Mouse (Mus musculus) lung, postnatal 14 days (tissue): ENCODE data around the gene Cda.

Experiments
- DNase-seq: peaks from one replicate; pipeline ENCODE4 v3.0.0; 2021

Cda gene

GRCm38 (mm10) chr4:138367641-138368497 is at the start of gene Cda:
TSS of gene Cda (minus strand) at chr4:138367992.
- DNase-seq: peak; percentile 88

DNA sequence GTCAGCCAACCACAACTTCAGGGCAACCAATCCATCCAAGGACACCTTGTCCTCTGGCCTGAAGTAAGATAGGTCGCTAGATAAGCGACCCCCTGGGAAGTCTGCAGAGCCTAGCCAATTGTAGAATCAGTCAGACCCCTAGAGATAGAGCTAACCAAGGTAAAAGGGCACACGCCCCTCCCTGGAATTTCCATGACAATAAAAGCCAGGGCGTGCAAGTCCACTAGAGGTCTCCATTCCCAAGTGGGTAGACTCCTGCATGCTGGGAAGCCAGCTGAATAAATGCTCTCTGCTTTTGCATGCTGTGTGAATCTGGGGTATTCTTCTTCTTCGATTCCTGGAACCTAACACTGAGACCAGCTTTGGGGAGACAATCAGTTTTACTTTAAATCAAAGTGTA is 48.6 kb upstream of the Cda start:
- DNase-seq: no peak

DNA sequence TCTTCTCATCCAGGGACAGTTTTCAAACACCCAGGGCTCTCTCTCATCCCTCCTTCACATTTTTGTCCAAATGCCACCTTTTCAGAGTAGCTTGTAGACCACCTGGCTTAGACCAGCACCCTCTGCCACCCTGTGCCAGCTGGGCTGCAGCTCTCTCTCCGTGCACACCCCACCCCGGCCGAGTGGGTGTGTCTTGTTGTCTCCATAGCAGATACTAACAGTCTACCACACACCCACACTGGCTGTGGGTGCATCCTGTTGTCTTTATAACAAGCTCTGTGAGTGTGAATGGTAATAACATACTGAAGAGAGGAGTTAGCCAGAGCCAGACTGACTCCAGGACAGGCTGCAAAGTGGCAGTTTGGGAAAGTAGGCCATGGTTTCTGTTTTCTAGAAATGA is 48.2 kb upstream of the Cda start:
- no peak for DNase-seq

DNA sequence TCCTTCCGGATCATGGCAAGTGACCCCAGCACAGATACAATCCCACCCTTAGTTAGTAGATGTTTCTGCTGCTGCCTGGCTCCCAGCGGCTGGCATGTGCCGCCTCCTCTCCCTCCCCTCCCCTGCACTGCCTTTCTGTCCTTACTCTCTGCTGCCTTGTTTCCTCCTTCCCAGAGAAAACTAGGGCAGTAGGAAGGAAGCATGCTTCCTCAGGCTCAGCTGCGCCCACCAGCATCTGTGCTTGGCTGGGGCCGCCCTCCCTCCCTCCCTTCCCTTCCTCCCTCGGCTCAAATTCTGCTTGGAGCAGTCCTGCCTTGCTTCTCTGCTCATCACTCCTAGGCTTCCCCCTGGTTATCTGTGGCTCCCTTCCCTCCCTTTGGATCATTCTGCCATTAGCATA is 46.9 kb upstream of the Cda start:
- no peak for DNase-seq

- no peak for DNase-seq
These were observed 43.8 kb upstream of the Cda start for GRCm38 (mm10) chr4:138411504-138412121.

- no peak for DNase-seq
These were observed 43.2 kb upstream of the Cda start for GRCm38 (mm10) chr4:138411011-138411410.

DNA sequence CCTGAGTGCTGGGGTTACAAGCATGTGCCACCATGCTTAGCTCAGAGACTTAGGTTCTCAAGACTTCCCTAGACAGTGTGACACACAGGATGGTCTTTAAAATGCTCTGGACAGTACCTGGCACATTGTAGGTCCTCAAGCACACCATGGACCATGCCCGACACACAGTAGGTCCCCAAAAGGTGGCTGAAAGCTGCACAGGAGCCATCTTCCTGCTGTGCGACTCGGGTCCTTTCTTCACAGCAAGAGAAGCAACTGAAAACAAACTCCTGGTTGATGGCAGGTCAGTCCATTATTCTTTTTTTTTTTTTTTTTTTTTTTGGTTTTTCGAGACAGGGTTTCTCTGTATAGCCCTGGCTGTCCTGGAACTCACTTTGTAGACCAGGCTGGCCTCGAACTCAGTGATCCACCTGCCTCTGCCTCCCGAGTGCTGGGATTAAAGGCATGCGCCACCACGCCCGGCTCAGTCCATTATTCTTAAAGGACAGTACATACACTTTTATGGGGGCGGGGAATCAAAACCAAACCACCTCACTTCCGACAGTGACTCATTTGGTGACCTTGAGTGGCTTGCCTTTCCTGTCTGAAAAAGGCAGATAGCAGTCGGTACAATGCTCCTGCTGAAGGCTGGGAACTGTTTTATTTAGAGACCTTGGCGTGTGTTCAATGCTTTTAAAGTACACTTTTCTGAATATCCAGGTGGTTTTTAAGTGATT is 39.8 kb upstream of the Cda start:
- no peak for DNase-seq

GRCm38 (mm10) chr4:138404806-138405205 is 37.0 kb upstream of the Cda start:
- DNase-seq: peak; percentile 59

- DNase-seq: no peak
These were observed 28.9 kb upstream of the Cda start for GRCm38 (mm10) chr4:138396711-138397110.

DNA sequence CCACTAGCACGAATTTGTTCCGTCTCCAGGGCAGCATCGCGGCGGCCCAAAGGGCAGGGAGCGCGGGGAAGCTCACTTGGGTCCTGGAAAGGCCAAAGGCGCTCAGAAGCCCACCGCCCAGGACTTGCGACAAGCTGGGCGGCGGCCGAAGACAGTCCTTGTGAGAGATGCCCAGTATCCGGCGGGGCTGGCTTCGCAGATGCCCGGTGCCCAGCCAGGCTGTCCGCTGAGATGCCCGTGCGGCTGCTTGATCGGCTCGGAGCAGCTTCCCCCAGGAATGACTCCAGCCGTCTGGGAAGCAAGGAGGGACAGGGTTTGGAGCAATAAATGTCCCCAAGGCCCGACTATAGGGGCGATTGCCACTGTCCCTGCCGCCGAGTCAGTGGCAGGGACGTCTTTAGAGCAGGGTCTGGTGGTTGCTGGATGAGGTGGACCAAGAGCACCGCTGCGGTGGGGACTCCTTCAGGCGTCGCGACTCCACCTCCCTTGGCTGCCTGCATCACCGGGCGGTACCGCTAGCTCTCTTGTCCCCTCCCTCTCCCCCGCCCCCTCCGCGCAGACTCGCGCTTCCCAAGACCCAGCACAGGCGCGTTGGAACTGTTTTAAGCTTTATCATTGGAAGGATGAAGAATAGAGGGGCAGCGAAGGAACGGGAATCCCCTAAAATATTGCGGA is 28.3 kb upstream of the Cda start, which contains the start of gene Fam43b:
Gene Fam43b (minus strand): TSS at position 558 of the 675 bp plus-strand sequence.
- DNase-seq: peak; percentile 14

- DNase-seq: no peak
These were observed 27.5 kb upstream of the Cda start for GRCm38 (mm10) chr4:138395087-138395970.

GRCm38 (mm10) chr4:138393703-138394102 is 25.9 kb upstream of the Cda start:
- no peak for DNase-seq

DNA sequence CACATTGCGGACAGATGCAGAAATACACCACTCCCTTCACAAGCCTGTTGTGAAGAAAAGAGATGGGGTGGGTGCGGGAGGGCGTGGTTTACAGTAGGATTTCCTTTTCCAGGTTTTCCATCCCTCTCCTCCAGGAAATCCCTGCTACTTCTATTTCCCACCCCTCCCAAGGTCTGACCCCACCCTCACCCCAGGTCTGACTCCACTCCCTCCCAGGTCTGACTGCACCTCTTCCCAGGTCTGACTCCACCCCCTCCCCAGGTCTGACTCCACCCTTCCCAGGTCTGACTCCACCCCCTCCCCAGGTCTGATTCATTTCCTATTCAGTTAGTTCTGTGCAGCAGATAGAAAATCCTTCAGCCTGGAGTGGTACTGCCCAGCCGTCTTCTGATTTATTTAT is 16.0 kb upstream of the Cda start:
- DNase-seq: no peak

DNA sequence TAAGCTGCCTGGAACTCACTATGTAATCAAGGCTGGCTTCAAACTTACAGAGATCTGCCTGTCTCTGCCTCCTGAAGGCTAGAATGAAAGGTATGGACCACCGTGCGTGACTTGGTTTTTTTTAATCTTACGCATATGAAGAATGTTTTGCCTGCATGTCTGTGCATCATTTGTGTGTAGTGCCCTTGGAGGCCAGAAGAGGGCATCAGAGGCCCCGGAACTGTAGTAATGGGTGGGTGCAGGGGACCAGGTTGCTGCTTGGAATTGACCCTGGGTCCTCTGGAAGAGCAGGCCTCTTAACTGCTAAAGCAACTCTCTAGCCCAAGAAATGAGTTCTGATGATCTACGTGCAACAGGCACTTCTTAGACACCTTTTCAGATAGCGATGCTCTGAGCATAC is 14.7 kb upstream of the Cda start:
- DNase-seq: no peak

DNA sequence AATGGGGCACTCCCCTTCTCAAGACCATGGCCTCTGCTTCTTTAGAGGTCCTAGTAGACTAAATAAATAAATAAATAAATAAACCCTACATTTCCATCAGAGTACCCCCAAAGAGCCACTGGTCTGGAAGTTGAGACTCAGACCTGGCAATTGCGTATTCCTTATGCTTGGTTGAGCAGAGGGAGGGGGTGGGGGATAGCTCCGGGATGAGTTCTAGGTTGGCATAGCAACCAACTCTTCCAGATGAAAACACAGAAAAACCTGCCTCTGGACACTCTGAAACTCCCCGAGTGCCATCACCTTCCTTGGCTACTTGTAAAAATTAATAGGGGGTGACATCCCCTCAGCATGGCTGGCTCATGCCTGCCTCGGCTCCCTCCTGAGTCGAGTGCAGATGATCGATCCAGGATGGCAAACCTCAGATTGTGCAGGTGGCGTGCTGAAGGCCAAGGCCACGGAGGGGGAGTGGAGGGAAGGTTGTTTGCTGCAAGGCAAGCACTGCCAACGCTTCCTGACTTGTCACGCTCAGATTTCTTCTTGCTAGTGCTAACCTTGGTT is 12.4 kb upstream of the Cda start:
- no peak for DNase-seq

- DNase-seq: peak; percentile 75
These were observed 11.5 kb upstream of the Cda start for GRCm38 (mm10) chr4:138379091-138379840.

DNA sequence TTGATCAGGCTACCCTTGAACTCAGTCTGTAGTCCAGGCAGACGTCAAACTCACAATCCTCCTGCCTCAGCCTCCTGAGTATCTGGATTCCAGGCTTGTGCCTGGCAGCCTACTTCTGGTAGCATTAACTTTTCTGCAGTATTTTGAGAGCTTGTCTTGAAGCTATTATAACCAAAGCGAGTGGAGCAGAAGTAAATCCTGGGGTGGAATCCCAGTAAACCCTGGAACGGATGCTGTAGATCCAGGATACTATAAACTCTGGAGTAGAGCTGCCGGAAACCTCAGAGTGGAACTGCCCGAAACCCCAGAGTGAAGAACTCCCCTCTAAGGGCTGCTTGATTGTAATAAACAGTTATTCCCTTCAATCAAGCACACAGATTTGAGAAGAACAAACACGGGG is 9.7 kb upstream of the Cda start:
- DNase-seq: peak; percentile 45

DNA sequence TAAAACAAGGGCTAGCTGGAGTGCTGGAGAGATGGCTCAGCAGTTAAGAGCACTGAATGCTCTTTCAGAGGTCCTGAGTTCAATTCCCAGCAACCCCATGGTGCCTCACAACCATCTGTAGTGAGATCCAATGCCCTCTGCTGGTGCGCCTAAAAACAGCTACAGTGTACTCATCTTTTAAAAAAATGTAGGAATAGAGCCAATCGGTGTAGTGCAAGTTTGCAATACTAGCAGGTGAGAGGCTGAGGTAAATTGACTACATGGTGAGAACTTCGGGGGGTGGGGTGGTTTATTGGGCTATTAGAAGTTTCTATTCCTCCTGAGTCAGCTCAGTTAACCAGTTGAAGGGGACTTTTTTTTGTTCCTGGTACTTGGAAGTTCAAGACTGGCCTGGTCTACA is 7.3 kb upstream of the Cda start:
- DNase-seq: no peak

GRCm38 (mm10) chr4:138370996-138371516 is 3.3 kb upstream of the Cda start:
- no peak for DNase-seq

GRCm38 (mm10) chr4:138368498-138369260 is 887 bp upstream of the Cda start:
- no peak for DNase-seq
